27 mouse cellular contexts compared by ENCODE assay signal in genomic region chr2:129851512-129851911, GRCm38 (mm10). TPM values are rescaled to one million over a fixed set of nuclear protein-coding genes. Genes with fewer than 3 reads are reported as not detected.
DNase-seq lines count a peak whose midpoint lies in the region; ATAC-seq and TF ChIP-seq lines count a peak whose summit lies in the region.
"Had no signal": no experiment of that assay in that cellular context is flagged by ENCODE, and none has a peak within 500 bp of the region (broad histone marks: within the 10 kb centered on the region; RNA-seq: fewer than 3 reads in every experiment).

No protein-coding gene starts in this region.

- ATAC-seq in embryonic facial prominence, embryonic 14.5 days (ENCODE audit: low read depth), result no peak
- ATAC-seq: hindbrain, postnatal 0 days; intestine, embryonic 16.5 days; lung, postnatal 0 days had no signal

- H3K9me3 ChIP-seq in embryonic facial prominence, embryonic 14.5 days (ENCODE audit: control insufficient read depth, low read length), result no peaks in the 10 kb centered on the region
- no peaks in the 10 kb centered on the region for H3K9me3 ChIP-seq in embryonic facial prominence, embryonic 10.5 days
- H3K9me3 ChIP-seq: embryonic facial prominence, embryonic 13.5 days; heart, embryonic 12.5 days; hindbrain, embryonic 10.5 days; limb, embryonic 10.5 days; liver, embryonic 15.5 days; stomach, embryonic 15.5 days had no signal

- H3K4me1 ChIP-seq in embryonic facial prominence, embryonic 14.5 days (ENCODE audit: control insufficient read depth, insufficient read depth, low read length), result no peaks in the 10 kb centered on the region
- no peaks in the 10 kb centered on the region for H3K4me1 ChIP-seq in embryonic facial prominence, embryonic 10.5 days
- H3K4me1 ChIP-seq: embryonic facial prominence, embryonic 13.5 days; heart, embryonic 12.5 days; hindbrain, embryonic 10.5 days; limb, embryonic 10.5 days; liver, embryonic 15.5 days; stomach, embryonic 15.5 days had no signal

- intact Hi-C loops in left cerebral cortex, adult 2 months (cut with DNase I), result no loop called here

- no peaks in the 10 kb centered on the region for H3K36me3 ChIP-seq in embryonic facial prominence, embryonic 14.5 days (ENCODE audit: control insufficient read depth, insufficient read depth, low read length)
- no peaks in the 10 kb centered on the region for H3K36me3 ChIP-seq in embryonic facial prominence, embryonic 10.5 days (replicated peaks)
- H3K36me3 ChIP-seq: embryonic facial prominence, embryonic 13.5 days; heart, embryonic 12.5 days; hindbrain, embryonic 10.5 days; limb, embryonic 10.5 days; liver, embryonic 15.5 days; stomach, embryonic 15.5 days had no signal

- H3K9ac ChIP-seq in embryonic facial prominence, embryonic 14.5 days (ENCODE audit: low read depth, low read length), result no peak overlapping the region
- H3K9ac ChIP-seq: embryonic facial prominence, embryonic 13.5 days; heart, embryonic 12.5 days; liver, embryonic 15.5 days; stomach, embryonic 15.5 days had no signal

- H3K27me3 ChIP-seq in embryonic facial prominence, embryonic 14.5 days (replicated peaks; ENCODE audit: control insufficient read depth, insufficient read depth, low read length), result no peaks in the 10 kb centered on the region
- H3K27me3 ChIP-seq in embryonic facial prominence, embryonic 10.5 days (replicated peaks; ENCODE audit: low read depth, poor library complexity, severe bottlenecking), result no peaks in the 10 kb centered on the region
- H3K27me3 ChIP-seq: embryonic facial prominence, embryonic 13.5 days; heart, embryonic 12.5 days; liver, embryonic 15.5 days; stomach, embryonic 15.5 days had no signal

- H3K4me2 ChIP-seq in embryonic facial prominence, embryonic 14.5 days (ENCODE audit: low read depth, low read length), result no peak overlapping the region
- H3K4me2 ChIP-seq: embryonic facial prominence, embryonic 13.5 days; heart, embryonic 12.5 days; liver, embryonic 15.5 days; midbrain, embryonic 11.5 days; stomach, embryonic 15.5 days had no signal

- WGBS in embryonic facial prominence, embryonic 14.5 days, result 64% methylated on average over 4 of the region's 4 CpGs
- 90% methylated on average over 4 of the region's 4 CpGs for WGBS in embryonic facial prominence, embryonic 10.5 days

- DNase-seq in embryonic facial prominence, embryonic 14.5 days (ENCODE audit: low spot score), result peak; percentile 27
- DNase-seq in embryonic facial prominence, embryonic 10.5 days (ENCODE audit: low spot score), result no peak
- DNase-seq in left cerebral cortex, adult 11 months (ENCODE audit: low spot score), result peak; percentile 23
- DNase-seq in left cerebral cortex, adult 2 months (ENCODE audit: extremely low spot score in 1 of 2, low spot score in 2 of 2), result no peak
- peak; percentile 47 for DNase-seq in right cerebral cortex, adult 18-20 months
- no peak for DNase-seq in right cerebral cortex, postnatal 4 days
- DNase-seq in layer of hippocampus, adult 9-11 months, result no peak
- DNase-seq: adrenal gland, postnatal 14 days; cerebellum, adult 11-12 months; cerebellum, postnatal 14 days; gastrocnemius, postnatal 14 days; heart, postnatal 10 days; kidney, adult 9 months; kidney, postnatal 14 days; liver; thymus, adult 18-20 months; thymus, postnatal 36 days had no signal

- no peak overlapping the region for H3K4me3 ChIP-seq in embryonic facial prominence, embryonic 14.5 days (ENCODE audit: low read depth, low read length)
- no peak overlapping the region for H3K4me3 ChIP-seq in embryonic facial prominence, embryonic 10.5 days
- H3K4me3 ChIP-seq in left cerebral cortex, adult 2 months, result no peak overlapping the region
- H3K4me3 ChIP-seq: embryonic facial prominence, embryonic 13.5 days; heart, embryonic 12.5 days; hindbrain, embryonic 10.5 days; limb, embryonic 10.5 days; liver, embryonic 15.5 days; stomach, embryonic 15.5 days had no signal

- no peak overlapping the region for H3K27ac ChIP-seq in embryonic facial prominence, embryonic 14.5 days (replicated peaks; ENCODE audit: low read depth, low read length)
- no peak overlapping the region for H3K27ac ChIP-seq in embryonic facial prominence, embryonic 10.5 days (replicated peaks)
- H3K27ac ChIP-seq in left cerebral cortex, adult 2 months, result no peak overlapping the region
- H3K27ac ChIP-seq: embryonic facial prominence, embryonic 13.5 days; hindbrain, embryonic 10.5 days; hindbrain, postnatal 0 days; limb, embryonic 10.5 days; liver, embryonic 15.5 days; stomach, embryonic 15.5 days had no signal

- no peak for TF ChIP-seq CTCF in left cerebral cortex, adult 2 months (IDR thresholded peaks at IDR 0.05)

RNA-seq across cellular contexts. Expression of gene Stk35, which starts 51.2 kb away (rescaled TPM):
- polyA plus RNA-seq in embryonic facial prominence, embryonic 14.5 days (2014; fragmentation: Nextera tagmentation; extraction: Ambion mirVana), result 12.7 and 13.7 TPM in 2 replicates
- 11.7 and 12.5 TPM in 2 replicates for polyA plus RNA-seq in embryonic facial prominence, embryonic 10.5 days (2016; fragmentation: Nextera tagmentation; extraction: Ambion mirVana)
- 10 to 100 TPM; 33.5 to 37.1 TPM for total RNA-seq in left cerebral cortex, adult 2 months (2021)

Comparison
In these comparisons a context has a peak if more than half of its experiments do, and no peak if none do; other contexts are left out.
1. DNase-seq: peak in embryonic facial prominence, embryonic 14.5 days (single experiment), left cerebral cortex, adult 11 months (single experiment) and right cerebral cortex, adult 18-20 months (single experiment); none in embryonic facial prominence, embryonic 10.5 days (single experiment), left cerebral cortex, adult 2 months (0 of 2), right cerebral cortex, postnatal 4 days (single experiment) and layer of hippocampus, adult 9-11 months (single experiment).